Mouse (Mus musculus) c-Kit-positive CD71-positive TER-119-negative erythroid progenitor cells, embryonic 14.5 days (primary cell): Measurements from ENCODE around the gene Otulin.
A peak's percentile ranks its signal among the peaks of the same experiment; 100 is the strongest.

Experiments
- DNase-seq: peaks from one replicate; pipeline ENCODE4 v3.0.0-alpha.2; 2013; ENCODE audit warnings: low read depth

Otulin gene

DNA sequence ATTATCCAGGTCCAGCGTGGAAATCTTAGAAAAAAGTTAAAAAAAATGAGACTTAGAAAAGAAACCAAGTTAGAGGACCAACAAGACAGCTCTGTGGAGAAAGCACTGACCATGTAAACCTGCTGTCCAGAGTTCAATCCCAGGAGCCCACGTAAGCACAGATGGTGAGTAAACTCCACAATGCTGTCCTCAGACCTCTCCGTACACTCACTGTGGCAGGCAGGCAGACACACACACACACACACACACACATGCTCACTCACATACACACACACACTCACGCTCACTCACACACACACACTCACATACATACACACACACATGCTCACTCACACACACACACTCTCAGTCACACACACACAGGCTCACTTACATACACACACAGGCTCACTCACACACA, 17.2 kb downstream of the Otulin start:
- no peak for DNase-seq

DNA sequence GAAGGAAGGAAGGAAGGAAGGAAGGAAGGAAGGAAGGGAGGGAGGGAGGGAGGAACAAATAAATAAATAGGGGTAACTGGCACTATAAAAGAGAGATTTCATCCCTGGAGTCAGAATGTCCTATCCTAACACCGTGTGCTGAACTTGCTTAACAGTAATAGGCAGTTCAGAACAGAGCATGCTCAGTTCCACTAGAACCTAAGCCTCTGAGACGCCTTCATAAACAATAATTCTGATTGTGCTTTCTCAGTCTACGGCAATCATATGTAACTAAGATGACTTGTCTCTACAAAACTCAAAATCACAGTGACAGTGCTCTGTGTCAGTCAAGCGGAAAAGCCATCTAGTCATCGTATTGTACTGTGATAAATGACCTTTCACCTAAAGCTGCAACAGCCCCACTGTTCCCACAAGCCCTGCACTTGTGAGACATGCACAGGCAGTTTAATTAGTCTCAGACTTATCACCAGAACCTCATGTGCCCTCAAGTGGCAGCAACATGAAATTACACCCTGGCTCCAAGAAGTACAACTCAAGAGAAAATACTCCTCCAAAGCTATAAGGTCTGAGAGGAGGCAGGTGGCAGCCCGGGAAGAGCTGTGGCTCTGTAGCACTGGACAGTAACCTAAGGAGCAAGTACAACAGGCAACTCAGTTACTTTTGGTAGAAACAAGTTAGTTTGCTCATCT, 17.8 kb downstream of the Otulin start:
- peak; percentile 52 for DNase-seq

DNA sequence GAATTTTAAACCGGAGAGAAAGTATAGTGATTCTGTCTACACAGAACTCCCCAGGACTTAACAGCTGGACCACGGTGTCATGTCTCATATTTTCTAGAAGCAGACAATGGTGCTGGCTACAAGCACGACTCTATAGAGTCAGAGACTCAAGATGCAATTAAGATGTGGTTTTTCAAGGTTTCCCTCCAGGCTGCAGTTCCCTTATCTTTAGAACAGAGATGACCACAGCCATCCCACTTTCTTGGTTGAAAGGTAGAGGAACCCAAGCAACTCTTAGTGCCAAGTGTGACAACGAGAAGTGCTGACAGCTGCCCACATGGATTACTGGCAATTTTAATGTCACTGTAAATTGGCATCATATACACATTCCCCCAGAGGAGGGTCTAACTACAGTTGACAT, 20.9 kb downstream of the Otulin start:
- no peak for DNase-seq

DNA sequence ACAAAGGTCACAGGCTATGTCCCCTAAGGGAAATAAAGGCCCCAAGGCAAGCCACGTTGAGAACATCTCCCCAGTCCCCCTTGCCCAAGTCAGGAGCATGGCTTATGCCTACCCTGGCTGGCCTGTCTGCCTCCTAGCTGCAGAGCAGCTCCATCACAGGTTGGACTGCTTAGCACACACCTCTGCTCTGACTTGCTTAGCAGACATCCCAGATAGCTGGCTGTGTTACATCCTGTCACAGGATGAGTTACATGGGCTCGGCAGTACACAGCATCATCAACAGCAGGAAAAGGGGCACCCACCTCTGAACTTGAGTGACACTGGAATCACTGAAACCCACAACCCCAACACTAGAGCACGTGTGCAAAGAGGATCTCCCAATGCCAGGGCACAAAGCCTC, 25.2 kb downstream of the Otulin start:
- DNase-seq = no peak

DNA sequence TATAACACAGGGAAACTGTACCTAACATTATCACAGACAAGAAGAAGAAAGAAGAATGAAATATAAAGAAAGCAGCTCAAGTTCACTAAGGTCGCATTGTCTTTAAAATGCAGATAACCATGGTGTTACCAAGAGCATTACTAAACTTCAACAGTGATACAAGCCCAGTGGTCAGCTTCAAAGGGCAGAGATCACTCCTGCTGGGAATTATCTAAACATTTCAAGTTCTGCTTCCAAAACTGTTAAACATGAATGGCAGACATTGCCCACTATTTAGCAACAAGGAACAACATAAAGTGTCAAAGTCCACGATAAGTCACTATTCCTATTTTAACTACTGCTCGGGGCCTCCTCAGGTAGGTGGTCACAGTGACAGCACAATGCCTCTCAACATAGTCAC, 25.9 kb downstream of the Otulin start:
- no peak for DNase-seq

DNA sequence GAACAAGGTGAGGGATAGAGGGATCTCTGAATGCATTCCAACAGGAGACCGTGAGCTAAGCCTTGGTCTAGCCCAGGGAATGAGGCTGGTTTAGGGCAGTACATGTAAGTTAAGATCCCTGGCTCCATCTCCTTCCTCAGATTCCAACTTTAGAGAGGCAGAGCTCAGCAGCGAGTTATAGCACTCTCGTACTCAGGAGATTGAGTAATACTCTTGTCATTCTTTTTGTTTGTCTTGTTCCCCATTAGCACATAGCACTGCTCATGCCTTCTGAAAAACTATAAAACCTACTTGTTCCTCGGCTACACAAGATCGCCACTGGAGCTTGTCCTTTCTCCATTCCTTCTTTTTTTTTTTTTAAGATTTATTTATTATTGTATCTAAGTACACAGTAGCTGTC, 30.0 kb downstream of the Otulin start:
- DNase-seq = no peak

DNA sequence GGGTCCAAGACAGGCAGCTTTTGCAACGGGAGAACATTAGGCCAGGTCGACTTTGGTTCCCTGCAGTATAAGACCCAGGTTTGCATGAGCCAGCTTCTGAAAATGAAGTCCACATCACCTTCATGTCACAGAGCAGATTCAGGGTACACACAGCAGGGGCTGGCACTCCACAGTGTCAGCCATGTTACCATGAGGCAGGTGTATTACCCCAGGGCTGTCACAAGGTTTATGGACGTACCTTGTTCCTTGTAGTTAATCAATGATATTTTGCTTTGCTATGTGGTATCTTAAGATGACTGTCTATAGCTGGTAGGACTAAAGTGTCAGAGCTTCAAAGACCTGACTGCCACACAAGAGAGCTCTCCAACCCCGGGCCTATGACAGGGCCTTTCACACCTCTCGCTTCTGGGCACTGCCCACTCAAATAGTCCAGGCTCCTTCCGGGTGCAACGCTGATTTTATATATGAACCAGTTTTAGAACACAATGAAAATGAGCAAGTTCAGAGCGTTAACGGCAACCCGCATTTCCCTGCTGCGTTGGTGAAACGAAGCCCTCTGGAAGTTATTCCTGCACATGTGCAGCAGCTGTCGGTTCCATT, 31.6 kb downstream of the Otulin start:
- no peak for DNase-seq

DNA sequence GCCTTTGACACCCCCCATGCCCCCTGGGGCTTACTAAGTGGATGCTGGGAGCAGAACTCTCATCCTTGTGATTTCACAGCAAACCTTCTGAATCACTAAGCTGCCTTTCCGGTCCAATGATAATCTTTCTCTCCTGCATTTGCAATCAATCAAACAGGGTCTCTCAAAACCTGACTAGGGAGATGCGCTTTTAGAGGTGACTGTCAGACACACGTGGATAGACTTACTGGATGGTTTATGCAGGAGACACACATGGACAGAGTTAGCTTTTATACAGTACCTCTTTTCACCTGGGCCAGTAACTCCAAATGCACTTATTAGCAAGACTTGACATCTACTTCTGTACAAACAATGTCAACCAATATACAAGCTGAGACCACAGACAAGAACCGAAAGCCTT, 33.0 kb downstream of the Otulin start:
- DNase-seq = no peak

- DNase-seq = no peak
These were observed 33.9 kb downstream of the Otulin start for GRCm38 (mm10) chr15:27596463-27597140.

GRCm38 (mm10) chr15:27595560-27595959, 34.9 kb downstream of the Otulin start:
- DNase-seq = no peak

- DNase-seq = no peak
These were observed 35.5 kb downstream of the Otulin start for GRCm38 (mm10) chr15:27594973-27595372.

- no peak for DNase-seq
These were observed 36.8 kb downstream of the Otulin start for GRCm38 (mm10) chr15:27593717-27594116.

GRCm38 (mm10) chr15:27592620-27593320, 37.7 kb downstream of the Otulin start:
- no peak for DNase-seq

- DNase-seq = no peak
These were observed 39.7 kb downstream of the Otulin start for GRCm38 (mm10) chr15:27590812-27591211.

GRCm38 (mm10) chr15:27588087-27588826, 42.2 kb downstream of the Otulin start:
- no peak for DNase-seq

DNA sequence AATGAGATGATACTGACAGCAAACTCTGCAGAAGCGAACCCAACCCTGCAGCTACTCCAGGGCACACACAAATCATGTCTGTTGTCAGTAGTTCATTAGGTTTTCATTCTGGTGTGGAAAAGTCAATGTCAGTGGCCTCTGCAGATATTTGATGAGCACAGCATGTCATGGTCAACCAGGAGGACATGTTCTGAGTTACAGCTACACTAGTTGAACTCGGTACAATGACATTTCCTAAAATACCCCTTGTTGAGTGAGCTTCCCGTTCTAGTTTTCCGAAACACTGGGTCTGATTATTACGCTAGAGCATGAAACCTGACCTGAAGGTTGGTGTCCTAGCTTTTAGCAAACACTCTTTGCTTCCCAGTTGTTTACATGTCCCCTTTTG, 44.4 kb downstream of the Otulin start:
- DNase-seq = no peak

GRCm38 (mm10) chr15:27585466-27586092, 44.9 kb downstream of the Otulin start:
- DNase-seq = no peak

GRCm38 (mm10) chr15:27583620-27584019, 46.9 kb downstream of the Otulin start:
- DNase-seq = no peak

DNA sequence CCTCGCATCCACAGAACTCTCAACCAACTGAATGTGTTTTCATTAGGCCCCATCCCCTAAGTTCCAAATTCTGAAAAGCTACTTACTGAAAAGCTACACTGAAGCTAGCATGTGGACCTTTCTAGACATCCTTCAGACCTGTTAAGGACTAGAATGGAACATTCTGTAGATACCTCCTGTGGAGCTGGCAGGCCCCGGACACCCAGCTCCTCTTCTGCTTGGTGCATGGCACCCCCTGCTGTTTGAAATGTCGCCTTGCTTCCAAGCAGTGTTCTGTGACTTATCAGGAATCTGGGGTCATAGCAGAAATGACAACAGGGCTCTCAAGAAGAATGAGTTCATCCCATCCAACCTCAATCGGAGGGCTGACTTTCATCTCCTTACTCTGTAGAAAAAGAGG, 47.5 kb downstream of the Otulin start:
- peak; percentile 15 for DNase-seq

DNA sequence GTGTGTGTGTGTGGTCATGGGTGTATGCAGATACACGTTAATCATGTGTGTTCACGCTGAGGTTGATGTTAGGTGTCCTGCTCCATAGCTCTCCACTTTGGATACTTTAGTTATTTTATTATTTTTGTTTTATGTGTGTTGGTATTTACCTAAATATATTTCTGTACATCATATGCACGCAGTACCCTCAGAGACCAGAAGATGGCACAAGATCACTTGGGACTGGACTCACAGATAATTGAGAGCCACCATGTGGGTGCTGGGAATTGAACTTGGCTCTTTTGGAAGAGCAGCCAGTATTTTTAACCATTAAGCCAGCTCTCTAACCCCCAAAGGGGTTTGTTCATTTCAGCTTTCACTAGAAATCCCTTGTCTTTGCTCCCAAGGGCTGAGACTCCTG, 48.1 kb downstream of the Otulin start:
- peak; percentile 21 for DNase-seq

DNA sequence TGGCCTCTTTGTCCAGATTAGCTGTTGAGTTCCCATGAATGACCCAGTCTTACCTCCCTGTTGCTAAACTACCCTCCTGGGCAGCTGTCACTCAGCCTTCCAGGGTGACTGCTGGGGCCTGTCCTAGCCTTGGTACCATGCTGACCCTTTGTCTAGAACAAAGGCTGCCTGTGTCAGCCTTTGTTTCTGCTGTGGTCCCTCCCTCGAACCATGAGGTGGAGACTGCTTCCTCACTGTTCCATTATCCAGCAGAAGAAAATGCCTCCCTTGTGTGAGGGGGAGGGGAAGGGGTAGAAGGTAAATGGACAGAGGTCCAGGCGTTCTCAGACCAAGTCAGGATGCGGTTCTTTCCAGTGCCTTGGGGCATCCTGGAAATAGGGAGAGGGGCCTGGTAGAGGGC, 48.9 kb downstream of the Otulin start:
- DNase-seq = no peak

DNA sequence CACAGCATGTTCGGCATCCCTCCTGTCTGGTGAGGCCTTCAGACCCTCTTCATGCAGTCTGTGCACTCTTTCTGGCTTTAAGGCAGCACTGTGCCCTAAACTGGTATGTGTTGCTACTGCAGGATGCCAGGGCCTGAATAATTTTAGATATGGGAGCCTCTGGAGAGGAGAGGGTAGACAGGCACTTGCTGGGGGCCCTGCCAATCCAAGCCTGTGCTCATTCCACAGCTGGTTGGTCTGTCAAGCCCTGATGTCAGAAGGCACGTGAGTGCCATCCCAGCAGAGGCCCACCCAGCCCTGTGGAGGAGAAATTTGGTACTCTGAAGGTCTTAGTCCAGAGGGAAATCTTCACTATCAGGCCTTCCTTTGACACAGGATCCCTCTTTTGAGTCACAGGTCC, 49.7 kb downstream of the Otulin start:
- no peak for DNase-seq
